Mouse (Mus musculus): ENCODE results near the gene Icam1.
A peak's percentile ranks its signal among the peaks of the same experiment; 100 is the strongest.
"Not testable (repeated sequence)": the region's sequence is repeated elsewhere in the genome, so short reads cannot be mapped to it uniquely, and the experiment has no call there.

Gene Icam1

GRCm38 (mm10) chr9:21026849-21027248, 11.1 kb downstream of the Icam1 start:
- peak; percentile 17 for DNase-seq

DNA sequence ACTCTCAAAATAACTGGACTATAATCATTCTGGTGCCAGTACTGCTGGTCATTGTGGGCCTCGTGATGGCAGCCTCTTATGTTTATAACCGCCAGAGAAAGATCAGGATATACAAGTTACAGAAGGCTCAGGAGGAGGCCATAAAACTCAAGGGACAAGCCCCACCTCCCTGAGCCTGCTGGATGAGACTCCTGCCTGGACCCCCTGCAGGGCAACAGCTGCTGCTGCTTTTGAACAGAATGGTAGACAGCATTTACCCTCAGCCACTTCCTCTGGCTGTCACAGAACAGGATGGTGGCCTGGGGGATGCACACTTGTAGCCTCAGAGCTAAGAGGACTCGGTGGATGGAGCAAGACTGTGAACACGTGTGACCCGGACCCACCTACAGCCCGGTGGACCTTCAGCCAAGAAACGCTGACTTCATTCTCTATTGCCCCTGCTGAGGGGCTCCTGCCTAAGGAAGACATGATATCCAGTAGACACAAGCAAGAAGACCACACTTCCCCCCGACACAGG, 12.0 kb downstream of the Icam1 start:
- DNase-seq = no peak

DNA sequence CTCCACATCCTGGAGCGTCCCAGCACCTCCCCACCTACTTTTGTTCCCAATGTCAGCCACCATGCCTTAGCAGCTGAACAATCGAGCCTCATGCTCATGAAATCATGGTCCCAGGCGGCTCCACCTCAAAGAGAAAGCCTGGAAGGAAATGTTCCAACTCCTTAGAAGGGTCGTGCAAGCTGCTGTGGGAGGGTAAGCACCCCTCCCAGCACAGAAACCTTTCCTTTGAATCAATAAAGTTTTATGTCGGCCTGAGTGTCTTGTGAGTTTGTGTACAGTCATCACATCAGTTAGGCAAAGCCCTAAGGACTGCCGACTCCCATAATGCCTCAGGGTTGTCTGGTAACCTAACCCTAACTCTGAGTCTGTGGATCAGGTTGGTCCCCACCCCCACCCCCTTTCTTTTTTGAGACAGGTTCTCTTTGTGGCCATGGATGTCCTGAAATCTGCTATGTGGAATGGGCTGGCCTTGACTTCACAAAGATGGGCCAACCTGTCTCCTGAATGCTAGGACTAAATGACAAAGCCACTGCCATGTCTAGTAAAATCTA, 12.8 kb downstream of the Icam1 start:
- peak; percentile 1 for DNase-seq

- DNase-seq = peak; percentile 91
Measured at GRCm38 (mm10) chr9:21029291-21030054, 13.7 kb downstream of the Icam1 start, which contains the start of gene Icam4. Gene Icam4 (plus strand): TSS chr9:21029373.

DNA sequence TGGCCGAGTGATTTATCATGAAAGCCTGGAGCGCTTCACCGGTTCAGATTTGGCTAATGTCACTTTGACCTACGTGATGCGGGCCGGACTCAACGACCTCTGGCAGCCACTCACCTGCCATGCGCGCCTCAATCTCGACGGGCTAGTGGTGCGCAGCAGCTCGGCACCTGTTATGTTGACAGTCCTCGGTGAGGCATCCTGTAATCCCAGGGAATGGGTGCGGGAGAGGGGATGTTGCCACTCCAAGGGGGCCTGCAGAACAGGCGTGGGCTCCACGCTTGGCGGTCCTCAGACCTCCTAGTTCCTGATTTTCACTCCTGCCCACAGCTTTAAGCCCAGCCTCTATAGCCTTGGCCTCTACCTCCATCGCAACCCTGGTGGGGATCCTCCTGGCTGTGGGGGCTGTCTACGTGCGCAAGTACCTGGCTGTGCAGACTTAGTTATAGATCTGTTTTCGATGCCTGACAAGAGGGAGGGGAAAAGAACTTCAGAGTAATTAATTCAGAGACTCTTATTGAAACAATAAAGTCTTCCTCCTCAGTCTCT, 14.3 kb downstream of the Icam1 start:
- peak; percentile 19 for DNase-seq

DNA sequence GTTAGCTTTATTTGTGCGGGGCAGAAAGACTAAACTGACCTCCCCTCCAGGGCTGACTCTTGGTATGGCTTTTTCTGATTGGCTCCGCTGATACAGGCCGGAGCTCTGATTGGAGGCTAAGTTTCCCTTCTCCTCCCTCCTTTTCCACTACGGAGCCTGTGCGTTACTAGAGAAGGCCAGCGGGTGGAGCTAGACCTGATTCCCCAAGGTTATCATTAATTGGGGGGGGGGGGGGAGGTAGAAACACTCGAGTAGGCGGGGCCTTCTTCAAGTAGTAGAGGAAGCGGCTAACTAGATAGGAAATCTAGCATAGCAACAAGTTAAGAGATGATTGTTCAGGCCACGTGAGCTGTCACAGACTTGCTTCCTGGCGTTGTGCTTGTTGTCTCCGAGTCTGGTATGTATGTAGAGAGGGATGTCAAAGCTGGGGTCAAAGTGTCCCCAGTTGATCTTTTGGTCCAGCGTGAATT, 15.0 kb downstream of the Icam1 start:
- peak; percentile 96 for DNase-seq

GRCm38 (mm10) chr9:21031251-21031895, 15.6 kb downstream of the Icam1 start:
- DNase-seq = peak; percentile 80

- DNase-seq = peak; percentile 36
Measured at GRCm38 (mm10) chr9:21031896-21032351, 16.1 kb downstream of the Icam1 start, which contains the start of gene Icam5. Gene Icam5 (plus strand): TSS chr9:21032073.

DNA sequence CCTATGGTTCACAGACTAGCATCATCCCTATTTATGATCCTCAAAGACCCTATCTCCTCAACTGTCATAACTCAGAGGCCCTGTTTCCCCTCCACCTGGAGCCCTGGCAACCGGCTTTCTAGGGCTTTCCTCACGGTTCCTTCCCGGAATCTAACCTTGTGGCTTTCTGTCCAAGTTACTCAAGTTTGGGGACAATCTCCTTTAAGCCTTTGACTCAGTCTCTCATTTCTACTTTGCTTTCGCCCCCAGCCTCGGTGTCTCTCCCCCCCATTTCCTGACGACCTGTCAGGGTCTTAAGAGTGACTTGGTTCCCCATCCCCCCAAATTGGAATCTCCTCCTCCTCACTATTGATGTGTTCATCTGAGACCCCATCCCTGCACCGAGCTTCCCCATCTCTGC, 16.7 kb downstream of the Icam1 start:
- no peak for DNase-seq

- DNase-seq = peak; percentile 96
Measured at GRCm38 (mm10) chr9:21033136-21033535, 17.4 kb downstream of the Icam1 start.

DNA sequence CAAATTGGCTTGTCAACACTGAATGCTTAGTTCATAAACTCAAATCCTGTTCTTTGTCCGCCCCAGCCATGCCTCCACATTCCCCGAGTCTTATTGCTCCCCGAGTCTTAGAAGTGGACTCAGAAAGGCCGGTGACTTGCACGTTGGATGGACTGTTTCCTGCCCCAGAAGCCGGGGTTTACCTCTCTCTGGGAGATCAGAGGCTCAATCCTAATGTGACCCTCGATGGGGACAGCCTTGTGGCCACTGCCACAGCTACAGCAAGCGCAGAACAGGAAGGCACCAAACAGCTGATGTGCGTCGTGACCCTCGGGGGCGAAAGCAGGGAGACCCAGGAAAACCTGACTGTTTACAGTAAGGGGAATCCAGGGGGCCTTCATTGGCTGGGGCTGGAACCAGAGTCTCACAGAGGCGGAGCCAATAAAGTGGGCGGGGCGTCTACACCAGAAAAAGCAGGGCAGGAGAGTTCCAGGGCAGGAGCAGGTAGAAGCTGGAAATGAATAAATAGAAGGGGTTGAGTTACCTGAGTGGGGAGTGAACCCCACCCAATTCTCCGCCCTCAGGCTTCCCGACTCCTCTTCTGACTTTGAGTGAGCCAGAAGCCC, 18.8 kb downstream of the Icam1 start:
- no peak for DNase-seq

DNA sequence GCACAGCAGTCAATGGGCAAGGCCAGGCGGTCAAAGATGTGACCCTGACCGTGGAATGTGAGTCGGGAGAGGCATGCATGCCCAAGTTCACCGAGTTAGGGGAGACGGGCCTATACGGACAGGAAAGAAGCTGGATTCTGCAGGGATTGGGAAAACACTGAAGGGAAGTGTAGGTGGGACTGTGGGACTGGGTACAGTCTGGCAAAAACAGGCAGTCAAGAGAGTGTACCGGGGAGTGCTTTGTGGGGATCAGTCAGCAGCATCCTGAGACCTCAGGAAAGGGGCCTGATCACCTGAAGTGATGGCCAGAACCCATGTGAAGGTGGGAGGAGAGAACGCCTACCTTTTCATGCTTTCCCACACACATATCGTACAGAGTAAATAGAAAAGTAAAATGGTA, 19.8 kb downstream of the Icam1 start:
- no peak for DNase-seq

GRCm38 (mm10) chr9:21036161-21036560, 20.4 kb downstream of the Icam1 start:
- DNase-seq = no peak

DNA sequence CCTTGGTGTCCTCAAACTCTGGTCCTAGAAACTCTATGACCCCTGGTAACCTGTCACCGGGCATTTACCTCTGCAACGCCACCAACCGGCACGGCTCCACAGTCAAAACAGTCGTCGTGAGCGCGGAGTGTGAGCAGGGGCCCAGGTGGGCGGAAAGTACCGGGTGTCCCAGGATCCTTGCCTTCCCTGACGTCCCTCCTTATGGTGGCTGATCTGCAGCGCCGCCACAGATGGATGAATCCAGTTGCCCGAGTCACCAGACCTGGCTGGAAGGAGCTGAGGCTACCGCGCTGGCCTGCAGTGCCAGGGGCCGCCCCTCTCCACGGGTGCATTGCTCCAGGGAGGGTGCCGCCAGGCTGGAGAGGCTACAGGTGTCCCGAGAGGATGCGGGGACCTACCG, 20.9 kb downstream of the Icam1 start:
- DNase-seq = peak; percentile 10

DNA sequence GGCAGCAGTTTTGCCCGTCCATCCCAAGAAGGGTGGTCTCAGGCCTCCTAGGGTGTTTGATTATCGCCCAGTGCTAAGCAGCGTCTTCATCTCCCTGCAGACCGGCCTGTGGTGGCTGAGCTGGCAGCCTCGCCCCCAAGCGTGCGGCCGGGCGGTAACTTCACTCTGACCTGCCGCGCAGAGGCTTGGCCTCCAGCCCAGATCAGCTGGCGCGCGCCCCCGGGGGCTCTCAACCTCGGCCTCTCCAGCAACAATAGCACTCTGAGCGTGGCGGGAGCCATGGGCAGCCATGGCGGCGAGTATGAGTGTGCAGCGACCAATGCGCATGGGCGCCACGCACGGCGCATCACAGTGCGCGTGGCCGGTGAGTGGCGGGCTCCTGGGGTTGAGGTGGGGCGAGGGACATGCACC, 21.7 kb downstream of the Icam1 start:
- peak; percentile 73 for DNase-seq

DNA sequence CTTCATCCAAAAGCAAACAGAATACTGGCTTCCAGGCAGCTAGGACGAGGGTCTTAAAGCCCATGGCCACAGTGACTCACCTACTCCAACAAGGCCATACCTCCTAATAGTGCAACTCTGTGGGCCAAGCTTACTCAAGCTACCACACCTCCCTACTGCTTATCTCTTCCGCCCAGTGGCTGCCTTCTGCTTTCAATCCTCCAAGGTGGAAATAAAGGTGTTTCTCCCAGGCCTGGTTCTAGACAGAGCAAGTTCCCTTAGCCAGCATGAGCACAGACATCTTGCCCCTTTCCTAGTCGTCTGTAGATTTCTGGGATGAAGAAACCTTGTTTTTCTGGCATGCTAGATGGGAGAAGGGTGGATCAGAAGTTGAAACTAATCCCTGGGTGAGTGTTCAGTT, 24.0 kb downstream of the Icam1 start:
- no peak for DNase-seq

- no peak for DNase-seq
Measured at GRCm38 (mm10) chr9:21041308-21041707, 25.5 kb downstream of the Icam1 start.

- no peak for DNase-seq
Measured at GRCm38 (mm10) chr9:21043563-21043962, 27.8 kb downstream of the Icam1 start.

- DNase-seq = not testable (repeated sequence)
Measured at GRCm38 (mm10) chr9:21044785-21045184, 29.0 kb downstream of the Icam1 start.

GRCm38 (mm10) chr9:21045235-21045634, 29.4 kb downstream of the Icam1 start:
- no peak for DNase-seq

GRCm38 (mm10) chr9:21051578-21051977, 35.8 kb downstream of the Icam1 start:
- no peak for DNase-seq

DNA sequence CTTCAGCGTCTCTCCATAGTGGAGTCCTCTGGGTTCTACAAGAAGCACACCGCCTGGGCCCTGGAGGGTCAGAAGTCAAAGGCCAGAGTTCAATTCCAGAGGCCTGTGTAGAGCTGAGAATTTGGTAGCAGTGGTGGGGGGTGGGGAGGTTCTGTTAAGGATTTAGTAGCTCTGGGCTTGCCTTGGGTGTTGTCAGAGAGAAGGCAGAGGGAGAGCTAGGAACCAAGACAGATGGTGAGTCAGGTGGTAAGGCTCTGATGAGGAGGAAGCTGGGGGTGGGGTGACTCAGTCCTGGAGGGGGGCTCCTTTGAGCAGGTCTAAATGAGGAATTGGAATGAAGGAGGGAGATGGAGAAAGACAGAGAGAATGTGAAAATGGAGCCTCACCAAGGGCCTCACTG, 47.1 kb downstream of the Icam1 start:
- DNase-seq = no peak

Measured in lung, postnatal 10 days (tissue).